Mouse (Mus musculus): ENCODE measurements around the gene Fat2. TPM values are rescaled to one million over a fixed set of nuclear protein-coding genes. Genes with fewer than 3 reads are reported as not detected.

Gene Fat2
- polyA plus RNA-seq, 1 experiment from 2014 or later, result 0.08 TPM

DNA sequence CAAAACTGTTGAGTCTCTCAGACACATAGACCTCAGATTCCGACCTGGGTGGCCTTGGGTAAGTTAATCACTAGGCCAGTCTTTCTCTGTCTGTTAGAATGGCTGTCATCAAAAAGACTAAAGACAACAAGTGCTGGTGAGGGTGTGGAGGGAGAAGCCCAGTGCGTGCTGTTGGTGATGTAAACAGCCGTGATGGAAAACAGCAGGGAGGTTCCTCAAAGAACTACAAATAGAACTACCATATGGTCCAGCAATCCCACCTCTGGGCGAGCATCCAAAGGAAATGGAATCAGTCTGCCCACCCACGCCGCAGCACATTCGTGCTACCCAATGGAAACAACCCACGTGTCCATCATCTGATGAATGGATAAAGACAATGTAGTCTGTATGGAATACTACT, 12.5 kb downstream of the Fat2 start:
- no peak overlapping the region for H3K4me3 ChIP-seq (ENCODE audit: low read depth, low read length)
- no peaks in the 10 kb centered on the region for H3K9me3 ChIP-seq (ENCODE audit: control insufficient read depth, low read length)
- no peak overlapping the region for H3K27ac ChIP-seq (ENCODE audit: low read depth, low read length)
- no peak overlapping the region for H3K9ac ChIP-seq (ENCODE audit: low read depth, low read length)
- H3K4me2 ChIP-seq (replicated peaks; ENCODE audit: low read depth, low read length), result no peak overlapping the region
- ATAC-seq (ENCODE audit: low FRiP score), result no peak
- H3K36me3 ChIP-seq (ENCODE audit: control insufficient read depth, insufficient read depth, low read length), result no peaks in the 10 kb centered on the region
- no peaks in the 10 kb centered on the region for H3K4me1 ChIP-seq (replicated peaks; ENCODE audit: control insufficient read depth, insufficient read depth, low read length)
- 65% methylated on average over 8 of the region's 8 CpGs for WGBS
- H3K27me3 ChIP-seq (ENCODE audit: control insufficient read depth, insufficient read depth, low read length), result no peaks in the 10 kb centered on the region
- DNase-seq (ENCODE audit: low spot score), result no peak

DNA sequence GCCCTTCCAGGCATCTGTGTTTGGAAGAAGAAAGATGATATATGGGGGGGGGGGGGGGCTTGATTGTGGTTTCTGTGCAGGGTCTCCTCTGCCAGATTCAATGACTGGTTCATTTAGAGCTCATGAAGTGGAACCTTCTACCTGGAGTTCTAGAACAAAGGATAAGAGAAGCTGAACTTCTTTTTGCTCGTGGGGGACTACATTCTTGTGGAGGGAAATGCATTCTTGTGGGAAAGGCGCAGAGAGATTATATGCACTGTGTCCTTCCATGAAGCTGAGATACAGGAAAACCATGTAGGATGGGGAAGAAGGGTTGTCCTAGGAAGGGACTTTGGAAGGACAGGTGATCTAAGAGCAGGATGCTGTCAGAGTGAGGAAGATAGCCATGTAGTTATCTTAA, 15.4 kb downstream of the Fat2 start:
- Histone ChIP-seq H3K4me3 (ENCODE audit: low read depth, low read length) (no peak overlapping the region), H3K4me1 (replicated peaks; ENCODE audit: control insufficient read depth, insufficient read depth, low read length) (no peaks in the 10 kb centered on the region), H3K4me2 (replicated peaks; ENCODE audit: low read depth, low read length) (no peak overlapping the region), H3K27ac (ENCODE audit: low read depth, low read length) (no peak overlapping the region), H3K9ac (ENCODE audit: low read depth, low read length) (no peak overlapping the region), H3K36me3 (ENCODE audit: control insufficient read depth, insufficient read depth, low read length) (no peaks in the 10 kb centered on the region), H3K27me3 (ENCODE audit: control insufficient read depth, insufficient read depth, low read length) (no peaks in the 10 kb centered on the region), H3K9me3 (ENCODE audit: control insufficient read depth, low read length) (no peaks in the 10 kb centered on the region)
- DNase-seq (ENCODE audit: low spot score), result no peak
- no peak for ATAC-seq (ENCODE audit: low FRiP score)
- WGBS, result 80% methylated on average over 2 of the region's 2 CpGs

DNA sequence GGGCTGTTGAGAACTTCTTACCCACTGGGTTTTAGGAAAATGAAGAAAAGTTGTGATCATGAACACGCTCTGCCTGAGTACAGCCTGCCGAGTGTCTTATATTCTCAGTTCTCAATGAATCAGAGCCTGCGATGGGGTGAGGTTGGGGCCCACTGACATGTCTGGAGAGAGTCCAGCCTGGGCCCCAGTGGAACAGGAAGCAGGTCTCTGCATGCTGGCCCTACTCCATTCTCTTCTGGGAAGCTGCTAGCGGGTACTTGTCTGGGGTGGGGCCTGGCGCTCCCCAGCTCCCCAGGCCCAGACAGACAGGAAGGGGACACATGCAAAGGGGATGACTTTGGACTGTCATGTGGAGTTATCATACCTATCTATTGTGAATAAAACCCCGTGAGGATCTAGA, 20.4 kb downstream of the Fat2 start:
- H3K9ac ChIP-seq (ENCODE audit: low read depth, low read length), result no peak overlapping the region
- H3K27me3 ChIP-seq (ENCODE audit: control insufficient read depth, insufficient read depth, low read length), result no peaks in the 10 kb centered on the region
- WGBS, result 89% methylated on average over 6 of the region's 6 CpGs
- DNase-seq (ENCODE audit: low spot score) (no peak), ATAC-seq (ENCODE audit: low FRiP score) (no peak)
- H3K4me3 ChIP-seq (ENCODE audit: low read depth, low read length), result no peak overlapping the region
- H3K9me3 ChIP-seq (ENCODE audit: control insufficient read depth, low read length), result no peaks in the 10 kb centered on the region
- no peaks in the 10 kb centered on the region for H3K4me1 ChIP-seq (replicated peaks; ENCODE audit: control insufficient read depth, insufficient read depth, low read length)
- no peak overlapping the region for H3K4me2 ChIP-seq (replicated peaks; ENCODE audit: low read depth, low read length)
- no peaks in the 10 kb centered on the region for H3K36me3 ChIP-seq (ENCODE audit: control insufficient read depth, insufficient read depth, low read length)
- no peak overlapping the region for H3K27ac ChIP-seq (ENCODE audit: low read depth, low read length)

DNA sequence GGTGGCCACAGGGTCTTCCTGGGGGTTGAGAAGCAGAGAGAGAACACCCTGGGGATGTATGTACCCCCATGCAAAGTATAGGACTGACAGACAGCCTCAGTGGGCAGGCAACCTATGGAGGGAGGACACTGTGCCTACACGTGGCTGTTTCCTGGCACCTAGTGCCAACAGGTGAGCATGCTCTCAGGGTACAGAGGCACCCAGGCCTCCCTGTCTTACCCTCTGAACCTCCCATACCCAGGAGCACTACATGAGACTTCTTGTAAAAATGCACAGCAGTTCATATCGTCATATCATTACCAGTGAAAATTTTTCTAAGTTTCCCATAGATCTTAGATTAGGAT, 21.7 kb downstream of the Fat2 start:
- DNase-seq (ENCODE audit: low spot score) (no peak), ATAC-seq (ENCODE audit: low FRiP score) (no peak)
- no peaks in the 10 kb centered on the region for H3K9me3 ChIP-seq (ENCODE audit: control insufficient read depth, low read length)
- no peaks in the 10 kb centered on the region for H3K27me3 ChIP-seq (ENCODE audit: control insufficient read depth, insufficient read depth, low read length)
- no peak overlapping the region for H3K9ac ChIP-seq (ENCODE audit: low read depth, low read length)
- WGBS, result 57% methylated on average over 2 of the region's 2 CpGs
- no peaks in the 10 kb centered on the region for H3K4me1 ChIP-seq (replicated peaks; ENCODE audit: control insufficient read depth, insufficient read depth, low read length)
- H3K4me2 ChIP-seq (replicated peaks; ENCODE audit: low read depth, low read length), result no peak overlapping the region
- H3K4me3 ChIP-seq (ENCODE audit: low read depth, low read length), result no peak overlapping the region
- no peaks in the 10 kb centered on the region for H3K36me3 ChIP-seq (ENCODE audit: control insufficient read depth, insufficient read depth, low read length)
- no peak overlapping the region for H3K27ac ChIP-seq (ENCODE audit: low read depth, low read length)

DNA sequence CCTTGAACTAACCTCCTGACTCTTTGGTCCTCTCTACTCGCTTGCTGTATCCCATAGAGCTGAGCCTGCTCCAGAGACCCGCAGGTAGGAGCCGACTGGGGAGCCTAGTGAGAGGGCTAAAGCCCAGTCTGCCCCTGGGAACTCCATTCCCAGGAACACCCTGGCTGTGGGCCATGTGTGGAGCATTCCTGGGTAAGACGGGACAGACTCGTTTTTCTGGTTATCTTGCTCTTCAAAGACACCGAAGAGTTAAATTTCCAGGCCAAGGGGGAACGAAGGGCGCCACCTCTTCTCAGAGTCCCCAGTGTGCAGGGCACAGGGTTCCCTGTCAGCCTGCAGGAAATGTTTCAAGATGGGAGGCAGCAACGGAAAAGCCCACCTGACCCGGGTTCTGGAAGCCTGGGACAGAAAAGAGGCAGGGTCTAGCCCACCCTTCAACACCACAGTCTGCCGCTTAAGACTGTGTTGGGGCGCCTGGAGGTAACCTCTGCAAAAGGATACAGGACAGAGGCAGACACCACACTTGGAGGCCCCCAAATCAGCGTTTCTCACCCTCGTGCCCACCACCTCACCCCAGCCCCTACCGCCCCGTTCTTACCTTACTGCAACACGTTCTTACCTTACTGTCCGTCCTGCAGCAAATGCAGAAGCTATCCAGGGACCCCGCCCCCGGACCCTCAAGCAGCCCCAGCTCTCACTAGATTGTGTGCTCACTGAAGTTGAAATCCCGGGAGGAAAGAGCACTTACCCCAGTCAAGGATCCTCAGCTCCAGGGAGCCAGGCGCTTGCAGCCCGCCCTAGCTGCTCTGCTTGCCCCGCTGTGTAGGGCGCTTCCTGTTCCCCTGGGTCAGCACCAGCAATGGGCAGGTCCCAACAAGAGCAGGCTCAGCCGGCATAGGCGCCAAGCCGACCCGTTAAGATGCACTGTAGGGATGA, 22.3 kb downstream of the Fat2 start:
- no peak overlapping the region for H3K27ac ChIP-seq (ENCODE audit: low read depth, low read length)
- no peaks in the 10 kb centered on the region for H3K4me1 ChIP-seq (replicated peaks; ENCODE audit: control insufficient read depth, insufficient read depth, low read length)
- 25% methylated on average over 29 of the region's 29 CpGs for WGBS
- H3K36me3 ChIP-seq (ENCODE audit: control insufficient read depth, insufficient read depth, low read length), result no peaks in the 10 kb centered on the region
- no peaks in the 10 kb centered on the region for H3K27me3 ChIP-seq (ENCODE audit: control insufficient read depth, insufficient read depth, low read length)
- no peak overlapping the region for H3K9ac ChIP-seq (ENCODE audit: low read depth, low read length)
- DNase-seq (ENCODE audit: low spot score) (no peak), ATAC-seq (ENCODE audit: low FRiP score) (no peak)
- H3K9me3 ChIP-seq (ENCODE audit: control insufficient read depth, low read length), result no peaks in the 10 kb centered on the region
- H3K4me2 ChIP-seq (replicated peaks; ENCODE audit: low read depth, low read length), result no peak overlapping the region
- H3K4me3 ChIP-seq (ENCODE audit: low read depth, low read length), result no peak overlapping the region

DNA sequence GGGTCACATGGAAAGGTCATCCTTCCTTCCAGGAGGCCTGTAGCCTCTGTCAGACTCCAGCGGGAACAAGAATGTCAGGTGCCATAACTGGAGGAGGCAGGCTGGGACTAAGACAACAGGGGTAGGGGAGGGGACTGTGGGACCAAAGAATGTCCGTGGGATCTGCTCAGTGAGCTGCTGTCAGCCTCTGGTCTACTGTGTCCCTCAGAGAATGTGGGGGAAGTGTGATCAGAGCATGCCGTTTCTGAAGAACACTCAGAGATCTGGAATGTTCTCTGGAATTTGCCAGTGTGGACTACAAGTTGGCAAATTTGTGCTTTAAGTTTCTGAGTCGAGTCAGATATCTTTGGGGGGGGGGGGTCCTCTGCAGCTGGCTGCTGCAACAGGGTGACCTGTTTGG, 34.0 kb downstream of the Fat2 start:
- DNase-seq (ENCODE audit: low spot score) (no peak), ATAC-seq (ENCODE audit: low FRiP score) (no peak)
- Histone ChIP-seq H3K9ac (ENCODE audit: low read depth, low read length) (no peak overlapping the region), H3K9me3 (ENCODE audit: control insufficient read depth, low read length) (no peaks in the 10 kb centered on the region), H3K4me2 (replicated peaks; ENCODE audit: low read depth, low read length) (no peak overlapping the region), H3K27me3 (ENCODE audit: control insufficient read depth, insufficient read depth, low read length) (no peaks in the 10 kb centered on the region), H3K4me3 (ENCODE audit: low read depth, low read length) (no peak overlapping the region), H3K4me1 (replicated peaks; ENCODE audit: control insufficient read depth, insufficient read depth, low read length) (no peaks in the 10 kb centered on the region), H3K27ac (ENCODE audit: low read depth, low read length) (no peak overlapping the region), H3K36me3 (ENCODE audit: control insufficient read depth, insufficient read depth, low read length) (no peaks in the 10 kb centered on the region)
- 68% methylated on average over 4 of the region's 4 CpGs for WGBS

DNA sequence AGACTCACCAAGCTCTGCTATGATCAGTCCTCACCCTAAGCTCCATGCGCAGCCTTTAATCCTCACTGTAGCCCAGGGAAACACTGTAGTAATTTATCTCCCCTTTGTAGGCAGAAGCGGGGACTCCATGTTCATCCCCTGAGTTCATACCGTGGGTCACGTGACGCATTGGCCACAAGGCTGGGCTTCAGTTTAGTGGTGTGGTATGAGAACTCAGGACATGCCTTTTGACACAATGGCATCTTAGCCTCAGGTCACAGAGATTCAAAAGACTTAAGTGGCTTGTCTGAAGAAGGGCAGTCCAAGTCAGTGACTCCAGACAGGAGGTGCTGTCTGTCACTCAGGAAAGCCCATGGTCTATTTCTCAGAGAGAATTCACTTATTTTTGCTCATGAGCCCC, 43.2 kb downstream of the Fat2 start:
- Histone ChIP-seq H3K27ac (ENCODE audit: low read depth, low read length) (no peak overlapping the region), H3K9me3 (ENCODE audit: control insufficient read depth, low read length) (no peaks in the 10 kb centered on the region), H3K4me3 (ENCODE audit: low read depth, low read length) (no peak overlapping the region), H3K4me1 (replicated peaks; ENCODE audit: control insufficient read depth, insufficient read depth, low read length) (no peaks in the 10 kb centered on the region), H3K27me3 (ENCODE audit: control insufficient read depth, insufficient read depth, low read length) (no peaks in the 10 kb centered on the region), H3K9ac (ENCODE audit: low read depth, low read length) (no peak overlapping the region), H3K36me3 (ENCODE audit: control insufficient read depth, insufficient read depth, low read length) (no peaks in the 10 kb centered on the region), H3K4me2 (replicated peaks; ENCODE audit: low read depth, low read length) (no peak overlapping the region)
- 86% methylated on average over 5 of the region's 5 CpGs for WGBS
- ATAC-seq (ENCODE audit: low FRiP score) (no peak), DNase-seq (ENCODE audit: low spot score) (no peak)

DNA sequence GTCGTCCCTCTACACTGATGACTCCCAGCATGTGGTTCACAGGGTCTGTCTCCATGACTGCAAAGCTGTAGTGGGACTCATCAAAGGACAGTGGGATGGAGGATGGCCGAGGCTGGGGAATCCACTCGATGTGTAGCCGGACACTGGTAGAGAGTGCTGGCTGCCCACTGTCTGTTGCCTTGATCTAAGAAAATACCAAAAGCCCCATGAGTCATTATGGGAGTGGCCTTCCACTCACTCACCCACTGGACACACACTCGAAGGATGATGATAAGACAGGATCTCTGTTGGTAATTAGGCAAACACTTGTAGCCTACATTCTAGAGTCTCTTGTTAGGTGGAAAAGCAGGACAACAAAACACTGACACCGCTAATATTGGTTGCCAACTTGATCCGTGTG, 44.5 kb downstream of the Fat2 start:
- 91% methylated on average over 7 of the region's 7 CpGs for WGBS
- no peaks in the 10 kb centered on the region for H3K27me3 ChIP-seq (ENCODE audit: control insufficient read depth, insufficient read depth, low read length)

DNA sequence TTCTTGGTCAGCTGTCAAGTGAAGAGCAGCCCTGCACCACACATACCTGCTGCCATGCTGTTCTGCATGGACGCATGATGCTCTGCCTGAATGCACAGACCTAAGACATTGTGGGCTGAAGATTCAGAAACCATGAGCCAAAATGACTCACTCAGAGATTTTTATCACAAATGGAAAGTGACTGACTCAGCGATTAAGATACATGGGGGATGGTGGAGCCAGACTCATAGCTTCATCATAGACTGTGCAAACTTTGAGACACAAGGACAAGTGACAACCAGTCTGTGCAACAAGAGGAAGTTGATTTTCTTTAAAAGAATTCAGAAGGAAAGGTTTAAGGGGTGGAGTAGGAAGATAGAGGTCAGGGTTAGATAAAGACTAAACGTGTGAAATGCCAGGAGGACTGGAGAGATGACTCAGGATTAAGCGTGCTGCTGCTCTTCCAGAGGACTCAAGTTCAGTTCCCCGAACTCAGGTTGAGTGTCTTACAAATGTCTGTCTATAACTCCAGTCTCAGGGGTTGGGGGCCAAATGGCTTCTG, 46.4 kb downstream of the Fat2 start:
- no peaks in the 10 kb centered on the region for H3K4me1 ChIP-seq (replicated peaks; ENCODE audit: control insufficient read depth, insufficient read depth, low read length)
- no peaks in the 10 kb centered on the region for H3K9me3 ChIP-seq (ENCODE audit: control insufficient read depth, low read length)
- no peak overlapping the region for H3K9ac ChIP-seq (ENCODE audit: low read depth, low read length)
- no peak overlapping the region for H3K27ac ChIP-seq (ENCODE audit: low read depth, low read length)
- H3K4me2 ChIP-seq (replicated peaks; ENCODE audit: low read depth, low read length), result no peak overlapping the region
- H3K4me3 ChIP-seq (ENCODE audit: low read depth, low read length), result no peak overlapping the region
- H3K36me3 ChIP-seq (ENCODE audit: control insufficient read depth, insufficient read depth, low read length), result no peaks in the 10 kb centered on the region
- ATAC-seq (ENCODE audit: low FRiP score) (no peak), DNase-seq (ENCODE audit: low spot score) (no peak)
- H3K27me3 ChIP-seq (ENCODE audit: control insufficient read depth, insufficient read depth, low read length), result no peaks in the 10 kb centered on the region
- WGBS, result 86% methylated on average over 5 of the region's 5 CpGs

More for the DNA sequence above, 44.5 kb downstream of the Fat2 start:
- H3K4me3 ChIP-seq (ENCODE audit: low read depth, low read length), result no peak overlapping the region
- H3K27ac ChIP-seq (ENCODE audit: low read depth, low read length), result no peak overlapping the region
- H3K9ac ChIP-seq (ENCODE audit: low read depth, low read length), result no peak overlapping the region
- no peak overlapping the region for H3K4me2 ChIP-seq (replicated peaks; ENCODE audit: low read depth, low read length)
- H3K4me1 ChIP-seq (replicated peaks; ENCODE audit: control insufficient read depth, insufficient read depth, low read length), result no peaks in the 10 kb centered on the region
- ATAC-seq (ENCODE audit: low FRiP score) (no peak), DNase-seq (ENCODE audit: low spot score) (no peak)
- H3K9me3 ChIP-seq (ENCODE audit: control insufficient read depth, low read length), result no peaks in the 10 kb centered on the region
- no peaks in the 10 kb centered on the region for H3K36me3 ChIP-seq (ENCODE audit: control insufficient read depth, insufficient read depth, low read length)

All from hindbrain, embryonic 11.5 days (tissue).